Mouse (Mus musculus): ENCODE data around the gene Rad23a.
"Not testable (repeated sequence)": the region's sequence is repeated elsewhere in the genome, so short reads cannot be mapped to it uniquely, and the experiment has no call there.

The Rad23a gene

GRCm38 (mm10) chr8:84839875-84840247 lies 604 bp downstream of the Rad23a start:
- DNase-seq (ENCODE audit: low read depth), result no peak

- no peak for DNase-seq (ENCODE audit: low read depth)
Measured at GRCm38 (mm10) chr8:84839411-84839810, 1.1 kb downstream of the Rad23a start.

- no peak for DNase-seq (ENCODE audit: low read depth)
Measured at GRCm38 (mm10) chr8:84838513-84838912, 2.0 kb downstream of the Rad23a start.

- DNase-seq (ENCODE audit: low read depth), result no peak
Measured at GRCm38 (mm10) chr8:84837912-84838470, 2.5 kb downstream of the Rad23a start.

GRCm38 (mm10) chr8:84837149-84837911 lies 3.1 kb downstream of the Rad23a start:
- DNase-seq (ENCODE audit: low read depth), result no peak

- no peak for DNase-seq (ENCODE audit: low read depth)
Measured at GRCm38 (mm10) chr8:84834866-84835855, 5.3 kb downstream of the Rad23a start.

- DNase-seq (ENCODE audit: low read depth), result no peak
Measured at GRCm38 (mm10) chr8:84834002-84834865, 6.2 kb downstream of the Rad23a start.

GRCm38 (mm10) chr8:84832759-84833742 lies 7.4 kb downstream of the Rad23a start:
- DNase-seq (ENCODE audit: low read depth), result peak; percentile 21

GRCm38 (mm10) chr8:84832034-84832717 lies 8.3 kb downstream of the Rad23a start:
- DNase-seq (ENCODE audit: low read depth), result peak; percentile 90

GRCm38 (mm10) chr8:84831490-84831889 lies 9.0 kb downstream of the Rad23a start, which contains the start of gene Gadd45gip1:
Gene Gadd45gip1 (plus strand): TSS chr8:84831522.
- DNase-seq (ENCODE audit: low read depth), result peak; percentile 84

GRCm38 (mm10) chr8:84826518-84826917 lies 13.9 kb downstream of the Rad23a start:
- DNase-seq (ENCODE audit: low read depth), result not testable (repeated sequence)

GRCm38 (mm10) chr8:84825636-84826035 lies 14.8 kb downstream of the Rad23a start:
- DNase-seq (ENCODE audit: low read depth), result peak; percentile 76

- peak; percentile 87 for DNase-seq (ENCODE audit: low read depth)
Measured at GRCm38 (mm10) chr8:84823653-84824052, 16.8 kb downstream of the Rad23a start.

GRCm38 (mm10) chr8:84822723-84823122 lies 17.7 kb downstream of the Rad23a start, which contains the start of gene Dand5:
Gene Dand5 (minus strand): TSS chr8:84822823.
- DNase-seq (ENCODE audit: low read depth), result no peak

- DNase-seq (ENCODE audit: low read depth), result no peak
Measured at GRCm38 (mm10) chr8:84816117-84816516, 24.3 kb downstream of the Rad23a start.

GRCm38 (mm10) chr8:84815547-84815946 lies 24.9 kb downstream of the Rad23a start:
- peak; percentile 93 for DNase-seq (ENCODE audit: low read depth)

GRCm38 (mm10) chr8:84814555-84815441 lies 25.7 kb downstream of the Rad23a start:
- no peak for DNase-seq (ENCODE audit: low read depth)

- DNase-seq (ENCODE audit: low read depth), result no peak
Measured at GRCm38 (mm10) chr8:84814240-84814554, 26.3 kb downstream of the Rad23a start.

- DNase-seq (ENCODE audit: low read depth), result no peak
Measured at GRCm38 (mm10) chr8:84813830-84814229, 26.6 kb downstream of the Rad23a start.

All from induced T-regulatory cell, adult 2 months (primary cell).